Mouse (Mus musculus) liver, adult 2 months (tissue): ENCODE data around the gene Hist1h3b. TPM values are rescaled to one million over a fixed set of nuclear protein-coding genes. Genes with fewer than 3 reads are reported as not detected.
A peak's percentile ranks its signal among the peaks of the same experiment; 100 is the strongest.

Experiments used
- DNase-seq: peaks from one replicate; pipeline ENCODE4 v3.0.0-alpha.2; 2011; ENCODE audit warnings: low read depth, low spot score; ENCODE audit errors: extremely low read depth
- H3K27ac ChIP-seq: fragments of 200-500 bp; replicated peaks from 2 replicates; pipeline ENCODE4 v1.5.1; 2012; ENCODE audit warnings: low read depth, mild to moderate bottlenecking, control low read depth, inconsistent platforms, low read length; ENCODE audit not compliant: insufficient read depth
- H3K27me3 ChIP-seq: fragments of 200-500 bp; 2 replicates; pipeline ENCODE4 v1.6.1; 2012; ENCODE audit warnings: mild to moderate bottlenecking, moderate library complexity, low read length, inconsistent platforms; ENCODE audit not compliant: control insufficient read depth, insufficient read depth
- H3K36me3 ChIP-seq: fragments of 200-500 bp; 2 replicates; pipeline ENCODE4 v1.6.1; 2012; ENCODE audit warnings: low read length, inconsistent platforms; ENCODE audit not compliant: control insufficient read depth, insufficient read depth
- H3K4me1 ChIP-seq: fragments of 200-500 bp; 2 replicates; pipeline ENCODE4 v1.6.1; 2011; ENCODE audit warnings: low read length; ENCODE audit not compliant: control insufficient read depth, insufficient read depth
- H3K4me3 ChIP-seq: fragments of 200-500 bp; 2 replicates; pipeline ENCODE4 v1.5.1; 2011; ENCODE audit warnings: low read depth, mild to moderate bottlenecking, control low read depth, low read length, moderate library complexity; ENCODE audit not compliant: insufficient read depth
- H3K79me2 ChIP-seq: fragments of 200-500 bp; 2 replicates; pipeline ENCODE4 v1.6.1; 2012; ENCODE audit warnings: inconsistent platforms, mild to moderate bottlenecking, low read length, moderate library complexity; ENCODE audit not compliant: control insufficient read depth, insufficient read depth
- H3K9ac ChIP-seq: fragments of 200-500 bp; 2 replicates; pipeline ENCODE4 v1.6.1; 2012; ENCODE audit warnings: low read depth, mild to moderate bottlenecking, control low read depth, inconsistent platforms, low read length
- CTCF ChIP-seq: fragments of 200-500 bp; IDR thresholded peaks from 2 replicates; pipeline ENCODE4 v1.5.1; 2011; ENCODE audit warnings: low read depth, low read length, control low read depth
- POLR2A ChIP-seq: fragments of 200-500 bp; IDR thresholded peaks from 2 replicates; pipeline ENCODE4 v1.6.1; 2011; ENCODE audit warnings: low read length, control low read depth; ENCODE audit not compliant: insufficient read depth; ENCODE audit errors: extremely low read depth
- WGBS: fragments of 180-500 bp; shearing (Covaris S2); methylation state at CpG from one replicate; pipeline ENCODE4 v1.1.7; 2018; 5-methylcytosine and 5-hydroxymethylcytosine counted together
- polyA plus RNA-seq: library from polyadenylated mRNA; depleted of rRNA; stranded (reverse); fragments of >200 nt; gene quantifications from 2 replicates; pipeline ENCODE4 v1.2.3, GENCODE M21; 2012
- total RNA-seq: library from RNA; depleted of rRNA; stranded (reverse); fragments of >200 nt; gene quantifications from 2 replicates; pipeline ENCODE4 v1.2.3, GENCODE M21; 2014

Hist1h3b gene
- total and polyA plus RNA-seq, 2 experiments: 0.23 to 15.2 TPM

GRCm38 (mm10) chr13:23732156-23732804, 19.8 kb upstream of the Hist1h3b start:
- 15% methylated on average over 8 of the region's 8 CpGs for WGBS
- no peak for TF ChIP-seq POLR2A
- peak; percentile 57 for TF ChIP-seq CTCF
- H3K4me3 ChIP-seq: no peak overlapping the region
- peak; percentile 75 for DNase-seq
- no peaks in the 10 kb centered on the region for H3K79me2 ChIP-seq
- H3K36me3 ChIP-seq: no peaks in the 10 kb centered on the region
- peak overlapping the region; percentile 41 for H3K27ac ChIP-seq
- H3K4me1 ChIP-seq: peaks cover 22% of the 10 kb centered on the region
- H3K27me3 ChIP-seq: no peaks in the 10 kb centered on the region
- peak overlapping the region; percentile 22 for H3K9ac ChIP-seq

DNA sequence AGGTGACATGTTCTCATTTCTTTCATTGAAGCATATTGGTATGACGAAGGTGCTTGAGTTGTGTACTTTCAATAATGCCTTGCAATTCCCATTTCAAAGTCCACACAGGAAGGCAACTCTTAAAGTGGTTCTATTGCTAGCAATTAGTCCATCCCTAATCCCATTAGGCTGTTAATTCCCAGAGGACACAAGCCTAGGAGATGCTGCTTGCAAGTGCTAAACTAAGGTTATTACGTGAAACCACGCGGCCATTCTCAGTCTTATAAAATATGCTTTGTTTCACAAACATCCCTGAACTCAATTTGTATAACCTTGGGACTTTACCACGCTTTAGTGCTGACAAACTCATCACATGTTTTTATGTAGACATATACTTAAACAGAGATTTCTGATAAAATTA, 15.0 kb upstream of the Hist1h3b start:
- 71% methylated on average over 5 of the region's 5 CpGs for WGBS
- Histone ChIP-seq H3K36me3 (no peaks in the 10 kb centered on the region), H3K79me2 (no peaks in the 10 kb centered on the region), H3K4me3 (no peak overlapping the region), H3K27ac (no peak overlapping the region), H3K9ac (no peak overlapping the region), H3K4me1 (peaks cover 8% of the 10 kb centered on the region), H3K27me3 (no peaks in the 10 kb centered on the region)
- TF ChIP-seq CTCF: no peak
- no peak for TF ChIP-seq POLR2A
- DNase-seq: peak; percentile 50

DNA sequence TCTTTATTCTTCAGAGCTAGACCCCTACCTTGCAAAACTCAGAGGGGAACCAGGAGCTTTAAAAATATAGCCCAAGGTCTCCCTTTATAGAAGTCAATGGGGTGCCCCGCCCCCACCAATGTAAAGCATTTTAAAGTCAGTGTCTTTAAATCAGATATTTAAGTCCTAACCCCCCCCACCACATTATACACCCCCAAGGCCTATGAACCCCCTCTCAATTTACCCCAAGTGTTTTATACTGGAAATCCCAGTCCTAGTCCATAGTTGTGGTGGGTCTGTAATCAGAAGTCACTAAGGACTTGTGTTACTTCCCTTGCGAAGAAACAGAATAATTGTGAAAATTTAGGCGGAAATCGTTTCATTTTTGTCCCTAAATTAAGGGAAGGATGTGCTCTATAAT, 14.0 kb upstream of the Hist1h3b start:
- Histone ChIP-seq H3K27me3 (no peaks in the 10 kb centered on the region), H3K4me3 (peak overlapping the region; percentile 63; the same call in 1 of the 2 replicates), H3K36me3 (no peaks in the 10 kb centered on the region), H3K9ac (peak overlapping the region; percentile 67; the same call in 1 of the 2 replicates), H3K4me1 (peaks cover 6% of the 10 kb centered on the region), H3K27ac (no peak overlapping the region; the same call in 1 of the 2 replicates), H3K79me2 (no peaks in the 10 kb centered on the region)
- DNase-seq: no peak
- no peak for TF ChIP-seq POLR2A
- TF ChIP-seq CTCF: no peak
- WGBS: 25% methylated on average over 4 of the region's 4 CpGs

- H3K9ac ChIP-seq: peak within 1 kb of the TSS; percentile 67
- H3K4me1 ChIP-seq: peaks cover 4% of the 10 kb centered on the region; the same call in 1 of the 2 replicates
- under 1% methylated on average over 38 of the region's 38 CpGs for WGBS
- H3K36me3 ChIP-seq: no peaks in the 10 kb centered on the region
- H3K27ac ChIP-seq: peak within 1 kb of the TSS; percentile 68
- H3K79me2 ChIP-seq: no peaks in the 10 kb centered on the region
- TF ChIP-seq POLR2A (peak; percentile 98), CTCF (no peak; the same call in 1 of the 2 replicates)
- peak; percentile 64 for DNase-seq
- H3K4me3 ChIP-seq: peak within 1 kb of the TSS; percentile 63
- H3K27me3 ChIP-seq: no peaks in the 10 kb centered on the region
Observed at GRCm38 (mm10) chr13:23738677-23739068, 13.4 kb upstream of the Hist1h3b start, which contains the start of gene Hist1h1c. Gene Hist1h1c, plus strand, starts transcription at chr13:23738808.

DNA sequence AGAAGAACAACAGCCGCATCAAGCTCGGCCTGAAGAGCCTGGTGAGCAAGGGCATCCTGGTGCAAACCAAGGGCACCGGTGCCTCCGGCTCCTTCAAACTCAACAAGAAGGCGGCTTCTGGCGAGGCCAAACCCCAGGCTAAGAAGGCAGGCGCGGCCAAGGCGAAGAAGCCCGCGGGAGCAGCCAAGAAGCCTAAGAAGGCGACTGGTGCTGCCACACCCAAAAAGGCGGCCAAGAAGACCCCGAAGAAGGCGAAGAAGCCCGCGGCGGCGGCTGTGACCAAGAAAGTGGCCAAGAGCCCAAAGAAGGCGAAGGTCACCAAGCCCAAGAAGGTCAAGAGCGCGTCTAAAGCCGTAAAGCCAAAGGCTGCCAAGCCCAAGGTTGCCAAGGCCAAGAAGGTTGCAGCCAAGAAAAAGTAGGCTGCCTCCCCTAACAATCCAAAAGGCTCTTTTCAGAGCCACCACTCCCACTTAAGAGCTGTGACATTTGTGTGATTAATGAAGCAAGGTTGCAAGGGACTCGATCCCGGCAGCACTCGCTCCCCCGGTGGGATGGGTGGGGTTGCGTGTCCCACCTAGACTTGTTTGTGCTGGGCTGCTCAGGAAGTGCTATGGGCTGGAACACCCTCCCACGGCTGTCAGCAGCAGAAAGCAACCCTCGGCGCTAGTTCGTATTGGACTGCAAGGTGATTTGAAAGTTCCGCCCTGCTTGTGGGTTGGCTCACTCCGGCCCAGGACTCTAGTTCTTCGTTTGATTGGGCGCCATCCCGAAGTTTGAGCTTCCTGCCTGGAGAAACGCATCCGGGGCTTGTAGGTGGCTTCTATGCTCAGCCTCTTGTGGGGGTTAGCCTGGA, 12.8 kb upstream of the Hist1h3b start:
- H3K4me3 ChIP-seq: peak overlapping the region; percentile 63
- no peaks in the 10 kb centered on the region for H3K36me3 ChIP-seq
- peak overlapping the region; percentile 67 for H3K9ac ChIP-seq
- H3K27ac ChIP-seq: peak overlapping the region; percentile 68
- peaks cover 4% of the 10 kb centered on the region; the same call in 1 of the 2 replicates for H3K4me1 ChIP-seq
- peak; percentile 76 for TF ChIP-seq POLR2A
- no peak; the same call in 1 of the 2 replicates for TF ChIP-seq CTCF
- no peaks in the 10 kb centered on the region for H3K27me3 ChIP-seq
- WGBS: under 1% methylated on average over 39 of the region's 39 CpGs
- DNase-seq: peak; percentile 95
- H3K79me2 ChIP-seq: no peaks in the 10 kb centered on the region
